Mouse (Mus musculus): ENCODE data around the gene Gipc3. TPM values are rescaled to one million over a fixed set of nuclear protein-coding genes. Genes with fewer than 3 reads are reported as not detected.

Gene Gipc3
- polyA plus RNA-seq, 1 experiment from 2014 or later = 0.09 TPM

DNA sequence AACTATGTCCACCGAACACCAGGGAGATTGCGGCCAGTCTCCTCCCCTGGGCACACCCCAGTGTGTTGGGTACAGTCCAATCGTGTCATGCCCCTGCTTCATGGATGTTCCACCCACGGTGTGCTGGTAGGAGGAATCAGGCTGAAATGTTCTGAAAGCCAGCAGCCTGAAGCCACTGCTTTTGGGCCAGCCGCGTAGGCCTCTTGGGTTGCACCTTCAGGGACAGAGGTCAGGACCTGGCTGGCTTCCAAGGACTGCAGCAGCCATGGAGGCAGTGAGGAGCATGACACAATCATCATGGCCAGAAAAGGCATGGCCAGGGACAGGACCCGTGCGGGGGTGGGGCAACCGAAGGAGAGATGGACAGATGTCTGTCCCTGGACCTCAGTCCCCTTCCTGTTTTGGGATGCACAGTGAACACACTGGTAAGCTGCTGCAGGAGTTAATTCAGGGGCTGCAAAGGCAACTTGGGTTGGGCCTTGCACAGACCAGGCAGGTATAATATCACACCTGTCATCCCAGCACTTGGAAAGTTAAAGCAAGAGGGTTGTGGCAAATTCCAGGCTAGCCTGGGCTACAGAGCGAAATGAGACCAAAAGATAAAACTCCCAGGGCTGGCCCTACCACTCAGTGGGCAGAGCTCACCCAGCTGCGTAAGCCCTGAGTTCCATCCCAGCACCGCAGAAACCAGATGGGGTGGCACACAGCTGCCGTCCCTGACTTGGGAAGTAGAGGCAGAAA is 24.3 kb downstream of the Gipc3 start:
- Histone ChIP-seq H3K27me3 (ENCODE audit: insufficient read depth, low read length) (no peaks in the 10 kb centered on the region), H3K9me3 (ENCODE audit: low read length) (no peaks in the 10 kb centered on the region), H3K9ac (replicated peaks; ENCODE audit: low read length) (peak overlapping the region; percentile 74; the same call in 1 of the 2 replicates), H3K36me3 (ENCODE audit: insufficient read depth, low read length) (peaks cover 38% of the 10 kb centered on the region), H3K27ac (ENCODE audit: low read length) (peak overlapping the region; percentile 95), H3K4me3 (ENCODE audit: low read length) (no peak overlapping the region), H3K4me1 (ENCODE audit: insufficient read depth, low read length) (peaks cover 44% of the 10 kb centered on the region), H3K4me2 (replicated peaks; ENCODE audit: low read depth, low read length) (peak overlapping the region; percentile 74; the same call in 1 of the 2 replicates)
- ATAC-seq (ENCODE audit: low FRiP score, low TSS enrichment) = no peak
- WGBS = 88% methylated on average over 13 of the region's 13 CpGs

DNA sequence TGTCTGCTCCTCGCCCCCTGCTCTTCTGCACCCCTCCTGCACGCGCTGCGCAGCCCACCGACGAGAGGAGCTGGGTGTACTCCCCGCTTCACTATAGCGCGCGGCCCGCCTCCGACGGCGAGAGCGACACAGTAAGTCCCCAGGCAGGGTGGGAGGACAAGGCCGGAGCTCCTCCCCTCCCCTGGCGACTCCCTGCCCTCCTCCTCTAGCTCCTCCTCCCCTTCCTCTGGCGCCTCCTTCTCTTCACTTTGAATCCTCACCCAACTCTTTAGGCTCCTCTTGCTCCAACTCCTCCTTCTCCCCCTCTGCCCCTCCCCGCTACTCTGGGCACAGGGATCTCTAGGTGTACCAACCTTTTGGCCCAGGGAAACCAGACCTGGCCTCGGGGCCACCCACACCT is 25.8 kb downstream of the Gipc3 start:
- peak overlapping the region; percentile 67 for H3K4me2 ChIP-seq (replicated peaks; ENCODE audit: low read depth, low read length)
- ATAC-seq (ENCODE audit: low FRiP score, low TSS enrichment) = peak; percentile 21

DNA sequence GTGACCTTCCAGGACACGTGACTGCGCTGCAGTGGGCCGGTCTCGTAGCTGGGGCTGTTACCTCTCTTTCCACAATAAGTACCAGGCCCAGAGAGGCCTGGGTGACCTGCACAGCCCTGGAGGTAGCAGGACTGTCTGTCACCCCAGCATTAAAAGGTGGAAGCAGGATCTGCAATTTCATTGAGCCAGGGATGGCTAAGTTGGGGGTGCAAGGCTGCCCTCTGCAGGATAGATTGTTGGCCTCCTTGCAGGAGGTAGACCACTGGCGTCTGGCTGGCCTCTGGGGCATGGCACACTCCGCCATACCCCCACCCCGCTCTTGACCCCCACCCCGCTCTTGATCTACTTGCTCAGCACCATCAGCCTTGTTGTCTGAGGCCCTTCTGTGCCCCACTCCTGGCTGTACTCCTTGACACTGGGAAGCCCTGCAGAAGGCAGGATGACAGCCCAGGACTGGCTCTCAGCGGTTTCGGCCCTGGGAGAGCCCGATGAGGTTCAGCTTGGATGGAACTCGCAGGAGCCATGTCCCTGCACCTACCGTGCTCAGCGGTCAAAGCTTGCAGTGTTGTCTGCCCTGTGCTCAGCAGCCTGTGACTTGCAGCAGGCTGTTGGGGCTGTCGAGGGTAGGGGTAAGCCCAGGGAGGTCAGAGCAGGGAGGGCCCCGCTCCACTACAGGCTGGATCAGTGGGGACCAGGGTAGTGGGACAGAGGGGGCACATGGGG is 26.6 kb downstream of the Gipc3 start:
- WGBS = 34% methylated on average over 16 of the region's 16 CpGs
- Histone ChIP-seq H3K27me3 (ENCODE audit: insufficient read depth, low read length) (no peaks in the 10 kb centered on the region), H3K9ac (replicated peaks; ENCODE audit: low read length) (peak overlapping the region; percentile 67), H3K27ac (ENCODE audit: low read length) (peak overlapping the region; percentile 81), H3K9me3 (ENCODE audit: low read length) (no peaks in the 10 kb centered on the region), H3K36me3 (ENCODE audit: insufficient read depth, low read length) (peaks cover 43% of the 10 kb centered on the region), H3K4me3 (ENCODE audit: low read length) (peak overlapping the region; percentile 42), H3K4me2 (replicated peaks; ENCODE audit: low read depth, low read length) (peak overlapping the region; percentile 67), H3K4me1 (ENCODE audit: insufficient read depth, low read length) (peaks cover 44% of the 10 kb centered on the region)
- 0 out of 2 replicates have a peak, but pooled peaks have one; percentile 1 for ATAC-seq (ENCODE audit: low FRiP score, low TSS enrichment)

More for the DNA sequence above, 25.8 kb downstream of the Gipc3 start:
- Histone ChIP-seq H3K4me3 (ENCODE audit: low read length) (peak overlapping the region; percentile 42), H3K27ac (ENCODE audit: low read length) (peak overlapping the region; percentile 81), H3K36me3 (ENCODE audit: insufficient read depth, low read length) (peaks cover 37% of the 10 kb centered on the region), H3K4me1 (ENCODE audit: insufficient read depth, low read length) (peaks cover 47% of the 10 kb centered on the region), H3K9me3 (ENCODE audit: low read length) (no peaks in the 10 kb centered on the region), H3K9ac (replicated peaks; ENCODE audit: low read length) (peak overlapping the region; percentile 67), H3K27me3 (ENCODE audit: insufficient read depth, low read length) (no peaks in the 10 kb centered on the region)
- WGBS = 16% methylated on average over 17 of the region's 20 CpGs

DNA sequence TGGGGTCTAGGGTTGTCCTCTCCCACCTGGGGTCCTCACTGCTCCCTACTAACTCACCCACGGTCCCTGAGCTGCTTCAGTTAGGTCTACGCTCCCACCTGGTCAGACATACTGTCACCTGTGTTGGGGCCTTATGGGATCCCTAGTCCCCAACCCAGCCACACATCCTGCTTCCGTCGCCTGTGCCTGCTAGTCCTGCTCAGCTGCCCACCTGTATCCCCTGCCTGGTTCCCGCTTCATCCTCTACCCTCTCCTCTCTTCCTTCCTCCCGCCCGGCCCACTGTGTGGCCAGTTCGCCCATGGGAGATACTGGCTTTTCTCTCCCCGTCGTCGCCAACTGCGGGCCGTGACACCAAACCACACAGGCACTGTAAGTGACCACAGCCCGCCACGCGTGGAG is 27.5 kb downstream of the Gipc3 start:
- H3K9ac ChIP-seq (replicated peaks; ENCODE audit: low read length) = no peak overlapping the region
- no peak overlapping the region for H3K27ac ChIP-seq (ENCODE audit: low read length)
- no peak overlapping the region for H3K4me3 ChIP-seq (ENCODE audit: low read length)
- no peak for ATAC-seq (ENCODE audit: low FRiP score, low TSS enrichment)
- peaks cover 44% of the 10 kb centered on the region for H3K4me1 ChIP-seq (ENCODE audit: insufficient read depth, low read length)
- no peaks in the 10 kb centered on the region for H3K27me3 ChIP-seq (ENCODE audit: insufficient read depth, low read length)
- H3K36me3 ChIP-seq (ENCODE audit: insufficient read depth, low read length) = peaks cover 53% of the 10 kb centered on the region
- no peak overlapping the region for H3K4me2 ChIP-seq (replicated peaks; ENCODE audit: low read depth, low read length)
- no peaks in the 10 kb centered on the region for H3K9me3 ChIP-seq (ENCODE audit: low read length)
- WGBS = 92% methylated on average over 16 of the region's 16 CpGs

DNA sequence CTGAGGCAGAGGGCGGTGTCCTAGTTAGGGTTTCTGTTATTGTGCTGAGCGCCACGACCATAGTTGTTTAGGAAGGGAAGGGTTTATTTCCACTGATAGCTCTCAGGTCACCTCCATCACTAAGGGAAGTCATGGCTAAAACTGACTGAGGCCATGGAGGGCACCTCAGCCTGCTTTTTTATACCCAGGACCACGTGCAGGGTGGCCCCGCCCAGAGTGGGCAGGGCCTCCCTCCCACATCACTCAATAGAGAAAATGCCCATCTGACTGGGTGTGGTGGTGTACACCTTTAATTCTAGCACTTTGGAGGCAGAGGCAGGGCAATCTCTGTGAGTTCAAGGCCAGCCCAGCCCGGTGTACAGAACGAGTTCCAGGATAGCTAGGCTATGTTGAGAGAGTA is 28.9 kb downstream of the Gipc3 start:
- no peak for ATAC-seq (ENCODE audit: low FRiP score, low TSS enrichment)
- H3K4me2 ChIP-seq (replicated peaks; ENCODE audit: low read depth, low read length) = no peak overlapping the region
- H3K9ac ChIP-seq (replicated peaks; ENCODE audit: low read length) = no peak overlapping the region
- H3K9me3 ChIP-seq (ENCODE audit: low read length) = no peaks in the 10 kb centered on the region
- WGBS = 80% methylated on average over 7 of the region's 7 CpGs
- no peaks in the 10 kb centered on the region for H3K27me3 ChIP-seq (ENCODE audit: insufficient read depth, low read length)
- no peak overlapping the region for H3K4me3 ChIP-seq (ENCODE audit: low read length)
- H3K27ac ChIP-seq (ENCODE audit: low read length) = no peak overlapping the region
- H3K36me3 ChIP-seq (ENCODE audit: insufficient read depth, low read length) = peaks cover 66% of the 10 kb centered on the region
- peaks cover 38% of the 10 kb centered on the region for H3K4me1 ChIP-seq (ENCODE audit: insufficient read depth, low read length)

DNA sequence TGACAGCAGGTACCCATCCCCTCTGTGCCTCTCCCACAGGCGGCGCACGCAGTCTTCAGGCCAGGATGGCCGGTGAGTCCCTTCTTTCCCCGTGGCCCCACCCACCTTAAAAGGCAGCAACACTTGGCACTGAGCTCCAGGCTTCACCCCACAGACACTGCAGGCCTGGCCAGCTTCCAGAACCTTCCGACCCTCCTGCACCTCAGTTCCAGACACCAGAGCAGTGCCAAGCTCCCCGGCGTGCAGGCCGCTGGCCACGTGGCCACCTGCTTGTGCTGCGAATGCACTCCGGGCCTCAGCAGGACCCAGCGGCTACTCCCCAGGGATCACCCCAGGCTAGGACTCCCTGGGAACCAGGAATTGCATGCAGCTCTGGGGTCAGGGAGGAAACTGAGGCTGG is 29.5 kb downstream of the Gipc3 start:
- 94% methylated on average over 13 of the region's 13 CpGs for WGBS
- H3K36me3 ChIP-seq (ENCODE audit: insufficient read depth, low read length) = peaks cover 73% of the 10 kb centered on the region
- H3K27me3 ChIP-seq (ENCODE audit: insufficient read depth, low read length) = no peaks in the 10 kb centered on the region
- no peaks in the 10 kb centered on the region for H3K9me3 ChIP-seq (ENCODE audit: low read length)
- no peak overlapping the region for H3K27ac ChIP-seq (ENCODE audit: low read length)
- H3K4me3 ChIP-seq (ENCODE audit: low read length) = no peak overlapping the region
- peaks cover 34% of the 10 kb centered on the region for H3K4me1 ChIP-seq (ENCODE audit: insufficient read depth, low read length)
- ATAC-seq (ENCODE audit: low FRiP score, low TSS enrichment) = no peak
- no peak overlapping the region for H3K9ac ChIP-seq (replicated peaks; ENCODE audit: low read length)
- no peak overlapping the region for H3K4me2 ChIP-seq (replicated peaks; ENCODE audit: low read depth, low read length)

DNA sequence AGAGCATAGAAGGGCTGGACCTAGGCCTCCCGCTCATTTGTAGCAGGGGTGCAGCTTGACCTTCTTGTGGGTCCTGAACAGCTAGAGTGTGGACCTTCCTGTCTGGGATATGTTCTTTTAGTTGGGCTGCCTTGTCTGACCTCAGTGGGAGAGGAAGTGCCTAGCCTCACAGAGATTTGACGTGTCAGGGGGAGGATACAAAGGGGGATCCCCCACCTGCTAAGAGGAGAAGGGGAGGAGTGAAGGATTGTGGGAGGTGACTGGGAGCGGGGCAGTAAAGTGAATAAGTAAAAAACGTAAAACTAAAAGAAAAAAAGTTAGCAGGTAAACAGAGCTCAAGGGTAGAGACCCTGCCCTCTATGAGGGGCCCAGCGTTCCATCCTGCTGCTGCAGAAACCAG is 33.5 kb downstream of the Gipc3 start:
- Histone ChIP-seq H3K9me3 (ENCODE audit: low read length) (no peaks in the 10 kb centered on the region), H3K27me3 (ENCODE audit: insufficient read depth, low read length) (no peaks in the 10 kb centered on the region), H3K9ac (replicated peaks; ENCODE audit: low read length) (no peak overlapping the region), H3K4me1 (ENCODE audit: insufficient read depth, low read length) (peaks cover 18% of the 10 kb centered on the region), H3K27ac (ENCODE audit: low read length) (no peak overlapping the region), H3K4me3 (ENCODE audit: low read length) (no peak overlapping the region), H3K36me3 (ENCODE audit: insufficient read depth, low read length) (peaks cover 87% of the 10 kb centered on the region), H3K4me2 (replicated peaks; ENCODE audit: low read depth, low read length) (no peak overlapping the region)
- WGBS = 80% methylated on average over 5 of the region's 5 CpGs
- ATAC-seq (ENCODE audit: low FRiP score, low TSS enrichment) = no peak

DNA sequence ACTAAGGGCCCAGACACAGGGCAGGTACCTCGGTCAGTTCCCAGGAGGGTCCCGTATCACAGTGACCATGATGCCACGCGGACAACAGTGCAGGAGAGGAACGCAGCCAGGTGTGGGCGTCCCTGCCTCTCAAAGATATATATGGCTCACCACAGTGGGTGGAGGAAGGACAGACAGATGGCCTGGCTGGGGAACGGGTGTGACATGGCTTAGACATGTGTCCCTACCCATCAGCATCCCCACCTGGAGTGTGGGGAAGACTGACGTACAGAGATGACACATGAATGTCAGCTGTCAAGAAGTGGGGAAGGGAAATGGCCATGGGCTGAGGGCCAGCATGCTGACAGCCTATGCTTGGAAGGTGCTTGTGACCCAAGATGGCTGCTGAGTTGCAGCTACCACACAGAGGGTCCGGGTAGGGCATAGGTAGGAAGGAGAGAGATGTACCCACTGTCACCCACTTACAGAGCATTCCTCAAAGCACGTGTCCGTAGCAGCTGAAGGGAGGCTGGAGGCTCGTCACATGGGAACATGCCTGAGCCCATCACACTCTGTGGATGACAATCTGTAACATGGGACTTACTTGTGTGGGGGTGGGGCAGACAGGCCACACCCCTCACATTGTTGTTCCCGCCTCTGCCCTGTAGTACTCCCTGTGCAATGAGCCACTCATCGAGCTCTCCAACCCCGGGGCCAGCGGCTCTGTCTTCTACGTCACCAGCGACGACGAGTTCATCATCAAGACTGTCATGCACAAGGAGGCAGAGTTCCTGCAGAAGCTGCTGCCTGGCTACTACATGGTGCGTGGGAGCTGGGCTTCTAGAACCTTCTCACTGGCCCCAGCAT is 36.0 kb downstream of the Gipc3 start:
- no peak for ATAC-seq (ENCODE audit: low FRiP score, low TSS enrichment)
- Histone ChIP-seq H3K9ac (replicated peaks; ENCODE audit: low read length) (no peak overlapping the region), H3K4me2 (replicated peaks; ENCODE audit: low read depth, low read length) (no peak overlapping the region), H3K4me1 (ENCODE audit: insufficient read depth, low read length) (peaks cover 32% of the 10 kb centered on the region), H3K27me3 (ENCODE audit: insufficient read depth, low read length) (no peaks in the 10 kb centered on the region), H3K36me3 (ENCODE audit: insufficient read depth, low read length) (peaks cover 64% of the 10 kb centered on the region), H3K9me3 (ENCODE audit: low read length) (no peaks in the 10 kb centered on the region), H3K4me3 (ENCODE audit: low read length) (no peak overlapping the region), H3K27ac (ENCODE audit: low read length) (no peak overlapping the region)
- 93% methylated on average over 21 of the region's 21 CpGs for WGBS

DNA sequence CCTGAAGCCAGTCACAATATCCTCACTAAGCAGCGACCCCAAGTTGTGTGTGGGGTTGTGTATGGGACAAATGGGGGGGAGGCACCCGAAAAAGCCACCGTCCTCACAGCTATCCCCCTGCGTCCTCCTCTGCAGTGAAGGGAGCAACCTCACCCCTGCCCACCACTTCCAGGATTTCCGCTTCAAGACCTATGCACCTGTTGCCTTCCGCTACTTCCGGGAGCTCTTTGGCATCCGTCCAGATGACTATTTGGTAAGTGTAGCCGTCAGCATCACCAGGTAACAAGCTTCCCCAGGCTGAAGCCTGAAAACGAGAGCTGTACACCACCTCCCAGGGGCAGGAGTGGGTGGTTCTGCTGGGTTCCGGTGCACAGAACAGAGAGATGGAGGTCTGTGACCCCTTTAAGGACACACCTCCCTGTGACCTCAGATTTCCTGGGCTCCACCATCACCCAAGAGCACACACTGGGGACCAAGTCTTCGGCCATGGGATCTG is 36.8 kb downstream of the Gipc3 start:
- Histone ChIP-seq H3K36me3 (ENCODE audit: insufficient read depth, low read length) (peaks cover 55% of the 10 kb centered on the region), H3K27ac (ENCODE audit: low read length) (no peak overlapping the region), H3K27me3 (ENCODE audit: insufficient read depth, low read length) (no peaks in the 10 kb centered on the region), H3K9ac (replicated peaks; ENCODE audit: low read length) (no peak overlapping the region), H3K9me3 (ENCODE audit: low read length) (no peaks in the 10 kb centered on the region), H3K4me3 (ENCODE audit: low read length) (no peak overlapping the region), H3K4me1 (ENCODE audit: insufficient read depth, low read length) (peaks cover 37% of the 10 kb centered on the region), H3K4me2 (replicated peaks; ENCODE audit: low read depth, low read length) (no peak overlapping the region)
- ATAC-seq (ENCODE audit: low FRiP score, low TSS enrichment) = no peak
- WGBS = 90% methylated on average over 12 of the region's 12 CpGs

Data from kidney, embryonic 16.5 days (tissue).